In genomic region chr11:69038173-69038572, GRCm38 (mm10) we compare ENCODE assay signal across 10 mouse cellular contexts. TPM values are rescaled to one million over a fixed set of nuclear protein-coding genes. Genes with fewer than 3 reads are reported as not detected.
DNase-seq lines count a peak whose midpoint lies in the region; ATAC-seq lines count a peak whose summit lies in the region.
"Had no signal": no experiment of that assay in that cellular context is flagged by ENCODE, and none has a peak within 500 bp of the region (broad histone marks: within the 10 kb centered on the region; RNA-seq: fewer than 3 reads in every experiment).

No protein-coding gene starts in this region.

- H3K4me3 ChIP-seq in kidney, embryonic 14.5 days (ENCODE audit: low read length), result peak overlapping the region; percentile 5; the same call in 1 of the 2 replicates
- peak overlapping the region; percentile 77 for H3K4me3 ChIP-seq in embryonic facial prominence, embryonic 10.5 days
- peak overlapping the region; percentile 29; the same call in 1 of the 2 replicates for H3K4me3 ChIP-seq in midbrain, embryonic 10.5 days

- no peak overlapping the region for H3K9ac ChIP-seq in kidney, embryonic 14.5 days (ENCODE audit: low read depth, low read length)

- H3K4me2 ChIP-seq in kidney, embryonic 14.5 days (replicated peaks; ENCODE audit: low read depth, low read length), result no peak overlapping the region

- peaks cover 19% of the 10 kb centered on the region for H3K4me1 ChIP-seq in kidney, embryonic 14.5 days (ENCODE audit: control insufficient read depth, insufficient read depth, low read length)
- peaks cover 33% of the 10 kb centered on the region for H3K4me1 ChIP-seq in embryonic facial prominence, embryonic 10.5 days
- H3K4me1 ChIP-seq in midbrain, embryonic 10.5 days, result peaks cover 32% of the 10 kb centered on the region

- ATAC-seq in kidney, embryonic 14.5 days (ENCODE audit: low FRiP score, low TSS enrichment), result no peak

- no peak overlapping the region for H3K27ac ChIP-seq in kidney, embryonic 14.5 days (ENCODE audit: low read depth, low read length)
- H3K27ac ChIP-seq in embryonic facial prominence, embryonic 10.5 days (replicated peaks), result no peak overlapping the region
- H3K27ac ChIP-seq in midbrain, embryonic 10.5 days (replicated peaks), result no peak overlapping the region

- H3K36me3 ChIP-seq in kidney, embryonic 14.5 days (ENCODE audit: control insufficient read depth, insufficient read depth, low read length), result peaks cover 22% of the 10 kb centered on the region
- peaks cover 34% of the 10 kb centered on the region for H3K36me3 ChIP-seq in embryonic facial prominence, embryonic 10.5 days (replicated peaks)
- H3K36me3 ChIP-seq in midbrain, embryonic 10.5 days, result peaks cover 33% of the 10 kb centered on the region

- H3K9me3 ChIP-seq in kidney, embryonic 14.5 days (ENCODE audit: control insufficient read depth, low read length), result no peaks in the 10 kb centered on the region
- H3K9me3 ChIP-seq in embryonic facial prominence, embryonic 10.5 days, result no peaks in the 10 kb centered on the region
- H3K9me3 ChIP-seq in midbrain, embryonic 10.5 days (replicated peaks), result no peaks in the 10 kb centered on the region
- H3K9me3 ChIP-seq: limb, embryonic 12.5 days; midbrain, embryonic 12.5 days had no signal

- no peaks in the 10 kb centered on the region for H3K27me3 ChIP-seq in kidney, embryonic 14.5 days (ENCODE audit: control insufficient read depth, insufficient read depth, low read length)
- no peaks in the 10 kb centered on the region for H3K27me3 ChIP-seq in embryonic facial prominence, embryonic 10.5 days (replicated peaks; ENCODE audit: low read depth, poor library complexity, severe bottlenecking)
- H3K27me3 ChIP-seq in midbrain, embryonic 10.5 days (ENCODE audit: low read depth, poor library complexity, severe bottlenecking), result no peaks in the 10 kb centered on the region
- H3K27me3 ChIP-seq: limb, embryonic 12.5 days; midbrain, embryonic 12.5 days had no signal

- 83% methylated on average over 5 of the region's 5 CpGs for WGBS in kidney, embryonic 14.5 days
- WGBS in embryonic facial prominence, embryonic 10.5 days, result 61% methylated on average over 5 of the region's 5 CpGs
- 72% methylated on average over 5 of the region's 5 CpGs for whole genome bisulfite sequencing in midbrain, embryonic 10.5 days

- DNase-seq in cerebellum, adult 18-20 months, result peak; percentile 11 to 22
- no peak for DNase-seq in cerebellum, adult 8-10 months
- DNase-seq in kidney, postnatal 10 days, result no peak
- DNase-seq in embryonic facial prominence, embryonic 10.5 days (ENCODE audit: low spot score), result no peak
- DNase-seq in midbrain, embryonic 10.5 days (ENCODE audit: low spot score), result no peak
- DNase-seq in ovary, adult 18-20 months (ENCODE audit: low spot score), result no peak
- DNase-seq in testis, postnatal 14 days (ENCODE audit: low spot score), result no peak

RNA-seq across cellular contexts. Expression of gene Aurkb, which starts 7.3 kb away (rescaled TPM):
- polyA plus RNA-seq in kidney, embryonic 14.5 days (2014; fragmentation: Nextera tagmentation; extraction: Ambion mirVana), result 145 and 155 TPM in 2 replicates
- 215 and 218 TPM in 2 replicates for polyA plus RNA-seq in embryonic facial prominence, embryonic 10.5 days (2016; fragmentation: Nextera tagmentation; extraction: Ambion mirVana)
- polyA plus RNA-seq in midbrain, embryonic 10.5 days (2016; fragmentation: Nextera tagmentation; extraction: Ambion mirVana), result 218 and 239 TPM in 2 replicates

RNA-seq across cellular contexts. Expression of gene Borcs6, which starts 21.3 kb away (rescaled TPM):
- 6.6 and 7.5 TPM in 2 replicates for polyA plus RNA-seq in kidney, embryonic 14.5 days (2014; fragmentation: Nextera tagmentation; extraction: Ambion mirVana)
- polyA plus RNA-seq in embryonic facial prominence, embryonic 10.5 days (2016; fragmentation: Nextera tagmentation; extraction: Ambion mirVana), result 5.3 and 5.9 TPM in 2 replicates
- 6.9 and 8.7 TPM in 2 replicates for polyA plus RNA-seq in midbrain, embryonic 10.5 days (2016; fragmentation: Nextera tagmentation; extraction: Ambion mirVana)

RNA-seq across cellular contexts. Expression of gene Ctc1, which starts 22.5 kb away (rescaled TPM):
- polyA plus RNA-seq in kidney, embryonic 14.5 days (2014; fragmentation: Nextera tagmentation; extraction: Ambion mirVana), result 44.2 and 62.3 TPM in 2 replicates
- 100 and 103 TPM in 2 replicates for polyA plus RNA-seq in embryonic facial prominence, embryonic 10.5 days (2016; fragmentation: Nextera tagmentation; extraction: Ambion mirVana)
- 82.4 and 85.6 TPM in 2 replicates for polyA plus RNA-seq in midbrain, embryonic 10.5 days (2016; fragmentation: Nextera tagmentation; extraction: Ambion mirVana)

RNA-seq across cellular contexts. Expression of gene Pfas, which starts 29.9 kb away (rescaled TPM):
- 33.7 and 47.7 TPM in 2 replicates for polyA plus RNA-seq in kidney, embryonic 14.5 days (2014; fragmentation: Nextera tagmentation; extraction: Ambion mirVana)
- 70.1 and 71.9 TPM in 2 replicates for polyA plus RNA-seq in embryonic facial prominence, embryonic 10.5 days (2016; fragmentation: Nextera tagmentation; extraction: Ambion mirVana)
- 57.8 and 59.2 TPM in 2 replicates for polyA plus RNA-seq in midbrain, embryonic 10.5 days (2016; fragmentation: Nextera tagmentation; extraction: Ambion mirVana)

RNA-seq across cellular contexts. Expression of gene Tmem107, which starts 32.4 kb away (rescaled TPM):
- polyA plus RNA-seq in kidney, embryonic 14.5 days (2014; fragmentation: Nextera tagmentation; extraction: Ambion mirVana), result 62.2 and 73.8 TPM in 2 replicates
- polyA plus RNA-seq in embryonic facial prominence, embryonic 10.5 days (2016; fragmentation: Nextera tagmentation; extraction: Ambion mirVana), result 41.0 and 44.5 TPM in 2 replicates
- 63.4 and 64.8 TPM in 2 replicates for polyA plus RNA-seq in midbrain, embryonic 10.5 days (2016; fragmentation: Nextera tagmentation; extraction: Ambion mirVana)

Comparison
In these comparisons a context has a peak if more than half of its experiments do, and no peak if none do; other contexts are left out.
1. DNase-seq: peak in cerebellum, adult 18-20 months (2 of 2); none in cerebellum, adult 8-10 months (single experiment), kidney, postnatal 10 days (single experiment), embryonic facial prominence, embryonic 10.5 days (single experiment), midbrain, embryonic 10.5 days (single experiment), ovary, adult 18-20 months (single experiment) and testis, postnatal 14 days (single experiment).
2. H3K4me3 ChIP-seq: peak in every context shown above with its lines; median percentile 77 in embryonic facial prominence, embryonic 10.5 days; 29 in midbrain, embryonic 10.5 days; 5 in kidney, embryonic 14.5 days.